Mouse (Mus musculus): ENCODE results near the gene Sec11a. TPM values are rescaled to one million over a fixed set of nuclear protein-coding genes. Genes with fewer than 3 reads are reported as not detected.
"Not testable (repeated sequence)": the region's sequence is repeated elsewhere in the genome, so short reads cannot be mapped to it uniquely, and the experiment has no call there.

Gene Sec11a
- polyA plus RNA-seq, 2 experiments from 2014 or later, result 260 to 342 TPM

GRCm38 (mm10) chr7:80956891-80957290 lies 9.3 kb upstream of the Sec11a start:
- no peak for ATAC-seq

- ATAC-seq, result no peak
Measured at GRCm38 (mm10) chr7:80954251-80954650, 6.7 kb upstream of the Sec11a start.

- ATAC-seq, result no peak
Measured at GRCm38 (mm10) chr7:80952140-80952539, 4.6 kb upstream of the Sec11a start.

GRCm38 (mm10) chr7:80951461-80951860 lies 3.9 kb upstream of the Sec11a start:
- no peak for ATAC-seq

- no peak for ATAC-seq
Measured at GRCm38 (mm10) chr7:80939808-80940207, 7.8 kb downstream of the Sec11a start.

GRCm38 (mm10) chr7:80937304-80937666 lies 10.3 kb downstream of the Sec11a start:
- ATAC-seq, result not testable (repeated sequence)

- ATAC-seq, result peak; percentile 95
Measured at GRCm38 (mm10) chr7:80936617-80937303, 10.8 kb downstream of the Sec11a start.

- no peak for ATAC-seq
Measured at GRCm38 (mm10) chr7:80935834-80936233, 11.7 kb downstream of the Sec11a start.

GRCm38 (mm10) chr7:80932777-80933176 lies 14.8 kb downstream of the Sec11a start:
- ATAC-seq, result no peak

GRCm38 (mm10) chr7:80931618-80932207 lies 15.9 kb downstream of the Sec11a start:
- ATAC-seq, result no peak

- ATAC-seq, result no peak
Measured at GRCm38 (mm10) chr7:80923165-80923564, 24.4 kb downstream of the Sec11a start.

GRCm38 (mm10) chr7:80919647-80920008 lies 28.0 kb downstream of the Sec11a start:
- peak; percentile 50 for ATAC-seq

- ATAC-seq, result peak; percentile 77
Measured at GRCm38 (mm10) chr7:80918982-80919646, 28.5 kb downstream of the Sec11a start.

GRCm38 (mm10) chr7:80917916-80918465 lies 29.6 kb downstream of the Sec11a start:
- ATAC-seq, result peak; percentile 56

GRCm38 (mm10) chr7:80912496-80912895 lies 35.1 kb downstream of the Sec11a start:
- peak; percentile 67 for ATAC-seq

GRCm38 (mm10) chr7:80911053-80911452 lies 36.5 kb downstream of the Sec11a start:
- no peak for ATAC-seq

- peak; percentile 15 for ATAC-seq
Measured at GRCm38 (mm10) chr7:80904921-80905515, 42.6 kb downstream of the Sec11a start, which contains the start of gene Nmb. Gene Nmb, minus strand, starts transcription at chr7:80905076.

GRCm38 (mm10) chr7:80903625-80904422 lies 43.8 kb downstream of the Sec11a start:
- ATAC-seq, result no peak

GRCm38 (mm10) chr7:80901541-80902274 lies 45.9 kb downstream of the Sec11a start:
- ATAC-seq, result no peak

- peak; percentile 95 for ATAC-seq
Measured at GRCm38 (mm10) chr7:80900944-80901501, 46.6 kb downstream of the Sec11a start, which contains the start of gene Wdr73. Gene Wdr73, minus strand, starts transcription at chr7:80901269.

GRCm38 (mm10) chr7:80897721-80898120 lies 49.9 kb downstream of the Sec11a start:
- no peak for ATAC-seq
